Mouse (Mus musculus) bone marrow, adult 2 months (tissue): Measurements from ENCODE around the gene Epyc.

Source experiments
- CTCF ChIP-seq: fragments of 200-500 bp; IDR thresholded peaks from 2 replicates; pipeline ENCODE4 v1.5.1; 2011; ENCODE audit warnings: low read length, control low read depth; ENCODE audit not compliant: control insufficient read depth, insufficient read depth
- POLR2A ChIP-seq: fragments of 200-500 bp; IDR thresholded peaks from 2 replicates; pipeline ENCODE4 v1.6.1; 2011; ENCODE audit warnings: low read depth, mild to moderate bottlenecking, control low read depth, low read length, borderline replicate concordance; ENCODE audit not compliant: control insufficient read depth

DNA sequence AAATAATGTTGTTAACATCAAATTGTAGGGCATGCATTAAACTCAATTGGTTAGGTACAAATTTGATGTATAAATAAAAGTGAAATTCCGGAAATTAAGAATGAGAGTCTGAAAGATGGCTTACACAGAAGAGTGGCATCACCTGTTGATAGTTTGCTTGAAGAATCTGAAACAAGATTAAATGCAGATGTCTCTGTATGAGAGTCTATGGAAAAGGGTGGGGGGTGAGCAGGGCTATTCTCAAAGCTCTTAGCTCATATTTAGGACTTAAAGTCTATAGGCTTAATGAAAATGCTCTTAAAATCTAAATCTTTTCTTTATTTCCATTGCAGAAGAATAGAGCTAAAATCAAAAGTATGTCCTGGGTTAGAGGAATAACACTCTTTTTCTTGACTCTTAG lies 48.2 kb upstream of the Epyc start:
- TF ChIP-seq POLR2A (no peak), CTCF (no peak)
